Mouse (Mus musculus) yolk sac, embryonic 10.5 days (tissue): ENCODE measurements at regions not wholly inside any gene's neighbourhood (a gene's known extent, or its start where the extent isn't known, plus 50 kb on each side); places are given as distances from the start of the nearest gene placed in this dataset.

Experiments used
- DNase-seq: peaks from one replicate; pipeline ENCODE4 v3.0.0-alpha.2; 2017; ENCODE audit warnings: low spot score

- DNase-seq, result no peak
Observed at GRCm38 (mm10) chr7:118042914-118043313, 73.1 kb downstream of the Rps15a start.

GRCm38 (mm10) chr7:118039862-118040261, 76.1 kb downstream of the Rps15a start:
- DNase-seq, result no peak

GRCm38 (mm10) chr7:118037062-118037461, 78.9 kb downstream of the Rps15a start:
- DNase-seq, result no peak

- peak; percentile 9 for DNase-seq
Observed at GRCm38 (mm10) chr7:118026106-118026526, 89.9 kb downstream of the Rps15a start.

DNA sequence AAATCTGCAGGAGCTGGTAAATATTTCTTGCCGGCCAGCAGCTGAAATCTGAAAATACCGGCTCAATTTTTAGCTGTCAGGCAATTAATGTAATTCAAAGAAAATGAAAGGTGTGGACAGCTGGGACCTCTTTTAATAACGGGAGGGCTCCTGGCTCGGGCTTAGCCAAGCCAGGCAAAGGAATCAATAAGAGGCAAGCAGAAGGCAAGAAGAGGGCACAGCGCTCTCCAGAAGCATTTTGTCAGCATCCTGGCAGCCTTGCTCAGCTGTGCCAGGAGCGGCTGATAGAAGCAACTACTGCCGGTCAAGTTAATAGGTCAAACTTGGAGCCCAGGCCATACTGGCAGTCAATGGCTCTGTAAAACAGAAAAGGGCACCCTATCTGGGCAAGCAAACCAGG, 111.4 kb downstream of the Rps15a start:
- no peak for DNase-seq

- no peak for DNase-seq
Observed at GRCm38 (mm10) chr7:118001881-118002280, 114.1 kb downstream of the Rps15a start.

DNA sequence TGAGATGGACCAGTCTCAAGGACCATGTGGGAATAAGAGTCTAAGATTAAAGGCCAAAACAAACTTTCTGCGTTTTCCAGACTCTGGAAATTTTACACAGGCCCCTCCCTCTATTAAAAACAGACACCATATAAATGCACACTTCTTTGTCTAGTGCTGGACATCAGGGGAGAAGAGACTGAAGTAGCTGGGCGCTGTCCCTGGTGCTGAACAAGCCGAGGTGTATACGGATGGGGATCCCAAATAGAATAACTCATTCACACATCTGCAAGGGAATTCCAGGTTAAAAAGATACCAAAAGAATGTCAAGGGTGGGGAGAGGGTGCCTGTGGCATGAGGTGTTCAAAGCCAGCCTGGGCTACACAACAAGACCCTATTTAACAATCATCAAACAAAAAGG, 114.9 kb downstream of the Rps15a start:
- peak; percentile 30 for DNase-seq

DNA sequence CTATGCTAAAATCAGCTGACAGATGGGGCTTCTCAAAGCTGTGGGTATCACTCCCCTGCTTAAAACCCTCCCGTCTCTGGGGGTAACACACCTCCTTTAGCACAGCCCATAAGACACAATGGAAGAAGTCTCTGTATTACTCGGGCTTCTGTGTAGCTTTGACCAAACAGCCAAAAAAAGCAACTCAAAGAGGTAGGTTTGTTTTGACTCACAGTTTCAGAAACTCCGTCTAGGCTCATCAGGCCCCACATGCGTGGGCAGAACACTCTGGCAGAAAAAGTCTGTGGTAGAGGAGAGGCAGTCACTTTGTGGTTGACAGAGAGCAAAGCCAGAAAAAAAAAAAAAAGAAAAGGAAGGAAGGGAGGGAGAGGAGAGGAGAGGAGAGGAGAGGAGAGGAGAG, 133.8 kb downstream of the Rps15a start:
- DNase-seq, result no peak

DNA sequence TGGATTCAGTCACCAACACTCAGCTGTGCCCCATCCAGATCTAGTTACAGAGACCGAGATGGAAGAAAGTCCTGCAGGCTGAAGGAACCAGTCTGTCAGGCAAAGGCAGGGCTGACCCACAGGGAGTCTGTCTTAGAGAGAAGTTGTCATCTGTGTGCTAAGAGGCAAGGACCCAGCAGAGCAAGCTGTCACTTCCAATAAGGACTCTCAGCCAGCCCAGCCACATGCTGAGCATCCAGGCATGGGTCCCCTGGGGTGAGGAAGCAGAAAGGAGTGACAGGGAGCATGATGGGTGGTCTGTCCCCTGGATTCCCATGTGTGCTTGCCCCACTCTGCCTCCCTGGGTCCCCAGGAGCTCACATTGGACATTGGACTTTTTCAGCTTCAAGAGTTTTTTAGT, 144.8 kb downstream of the Rps15a start:
- no peak for DNase-seq

DNA sequence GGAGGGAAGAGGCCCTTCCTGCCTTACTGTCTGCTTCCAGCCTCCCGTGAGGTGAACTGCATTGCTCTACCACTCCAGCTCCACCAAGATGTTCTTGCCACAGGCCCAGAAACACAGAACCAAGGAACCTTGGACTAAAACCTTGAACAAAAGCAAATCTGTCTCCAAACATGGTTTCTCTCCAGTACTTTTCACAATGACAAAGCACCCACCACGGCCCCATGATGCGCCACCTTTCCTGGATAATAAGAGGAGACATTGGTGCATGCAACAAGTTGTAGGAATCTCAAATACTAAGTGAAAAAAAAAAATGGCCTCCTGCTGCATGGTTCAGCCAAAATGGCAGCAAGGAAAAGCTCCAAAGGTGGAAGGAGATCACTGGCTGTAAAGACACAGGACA, 172.6 kb downstream of the Rps15a start:
- no peak for DNase-seq

GRCm38 (mm10) chr7:117939618-117940017, 176.4 kb downstream of the Rps15a start:
- no peak for DNase-seq

GRCm38 (mm10) chr7:117934908-117935307, 181.1 kb downstream of the Rps15a start:
- no peak for DNase-seq

DNA sequence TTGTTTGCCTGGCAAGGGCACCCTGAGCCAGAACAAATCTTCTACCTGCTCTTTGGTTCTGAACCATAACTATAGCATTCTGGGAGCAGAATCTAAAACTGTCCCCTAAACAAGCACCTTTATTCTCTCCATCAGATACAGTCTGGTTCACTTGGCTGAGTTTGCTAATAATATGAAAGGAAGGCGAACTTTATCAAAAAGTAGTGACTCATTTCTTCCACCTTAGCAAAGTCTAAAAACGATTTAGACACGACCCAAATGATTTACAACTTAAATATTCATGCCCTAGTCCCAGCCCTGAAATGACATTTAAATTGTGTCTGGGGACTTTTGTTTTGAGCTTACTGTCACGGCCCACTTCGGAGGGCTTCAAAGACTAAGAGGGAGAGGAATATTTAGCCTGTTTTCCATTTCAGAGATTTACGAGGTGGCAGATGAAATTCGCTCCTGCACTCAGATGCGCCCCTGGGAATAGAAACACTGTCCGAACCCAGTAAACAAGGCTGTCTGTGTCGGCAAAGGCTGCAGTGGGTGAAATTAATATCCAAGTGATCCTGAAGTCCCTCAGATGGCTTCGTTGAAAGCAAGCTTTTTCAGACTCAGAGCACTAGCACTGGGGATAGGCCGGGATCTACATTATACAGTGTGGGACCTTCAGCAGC, 184.6 kb downstream of the Rps15a start:
- no peak for DNase-seq

GRCm38 (mm10) chr7:117930392-117930791, 185.6 kb downstream of the Rps15a start:
- no peak for DNase-seq

DNA sequence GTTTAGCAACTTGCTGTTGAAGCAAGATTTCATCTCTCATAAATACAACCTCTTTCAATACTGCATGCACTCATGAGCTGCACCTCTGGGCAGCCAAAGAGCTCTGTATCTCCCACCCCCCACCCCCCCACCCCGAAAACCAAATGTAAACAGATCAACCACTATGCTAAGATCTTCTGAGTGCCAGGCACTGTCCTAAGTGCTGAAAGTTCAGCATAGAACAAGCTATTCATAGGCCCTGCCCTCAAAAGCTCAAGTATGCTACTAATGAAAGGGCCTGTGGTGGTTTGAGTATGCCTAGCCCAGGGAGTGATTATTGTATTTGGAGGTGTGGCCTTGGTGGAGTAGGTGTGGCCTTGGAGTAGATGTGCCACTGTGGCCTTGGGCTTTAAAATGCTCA, 189.6 kb downstream of the Rps15a start:
- DNase-seq, result peak; percentile 2

- no peak for DNase-seq
Observed at GRCm38 (mm10) chr7:117922270-117922669, 193.7 kb downstream of the Rps15a start.

- no peak for DNase-seq
Observed at GRCm38 (mm10) chr7:117918206-117918995, 197.6 kb downstream of the Rps15a start.

DNA sequence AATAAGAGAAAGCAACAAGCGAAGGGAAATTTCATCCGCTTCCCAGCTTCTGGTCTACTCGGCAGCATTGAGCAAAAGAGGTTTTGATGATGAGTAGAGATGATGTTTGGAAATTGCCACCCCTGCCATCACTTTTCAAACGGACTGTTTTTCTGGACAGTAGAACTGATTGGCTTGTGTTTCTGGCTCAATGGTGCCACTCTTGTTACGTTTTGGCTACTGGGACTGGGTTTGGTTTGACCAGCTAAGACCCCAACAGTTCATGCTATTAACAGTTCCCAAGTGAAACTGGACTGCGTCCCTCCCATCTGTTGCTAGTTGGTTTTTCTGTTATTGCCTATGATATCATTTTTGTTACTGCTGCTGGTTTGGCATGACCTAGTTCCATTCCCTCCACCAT, 199.1 kb downstream of the Rps15a start:
- DNase-seq, result no peak

DNA sequence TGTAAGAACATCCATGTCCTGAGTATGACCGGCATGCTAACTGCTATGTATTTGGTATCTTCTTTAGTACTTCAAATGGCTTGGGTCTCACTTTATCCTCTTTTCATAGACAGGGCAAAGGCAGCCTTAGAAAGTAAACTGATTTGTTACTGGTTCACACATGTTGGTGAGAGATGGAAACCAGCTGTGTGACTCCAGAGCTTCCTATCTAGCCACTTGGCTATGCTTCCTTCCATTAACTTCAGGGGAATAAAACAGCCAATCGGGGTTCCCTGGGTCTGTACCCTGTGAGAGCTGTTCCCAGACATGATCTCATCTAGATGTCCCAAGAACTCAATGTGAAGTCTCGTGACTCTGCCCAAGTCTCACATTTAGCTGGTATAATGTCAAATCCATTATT, 203.5 kb downstream of the Rps15a start:
- DNase-seq, result no peak

DNA sequence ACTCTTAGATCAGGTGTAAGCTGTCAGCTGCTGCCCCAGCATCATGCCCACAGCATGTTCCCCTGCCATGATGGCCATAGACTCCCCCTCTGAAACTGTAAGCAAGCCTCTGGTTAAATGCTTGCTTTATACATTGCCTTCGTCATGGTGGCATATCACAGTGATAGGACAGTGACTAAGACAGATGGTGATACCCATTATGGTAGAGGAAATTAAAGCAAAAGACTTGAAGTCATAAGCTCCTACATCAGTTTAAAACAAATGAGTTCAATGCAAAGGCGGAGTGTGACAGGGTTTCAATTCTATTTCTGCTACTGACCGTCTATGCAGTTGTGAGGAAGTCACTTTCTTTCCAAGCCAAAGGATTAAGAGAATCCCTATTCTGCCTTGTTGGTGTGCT, 204.9 kb downstream of the Rps15a start:
- no peak for DNase-seq

- no peak for DNase-seq
Observed at GRCm38 (mm10) chr7:117896528-117896927, 219.5 kb downstream of the Rps15a start.

DNA sequence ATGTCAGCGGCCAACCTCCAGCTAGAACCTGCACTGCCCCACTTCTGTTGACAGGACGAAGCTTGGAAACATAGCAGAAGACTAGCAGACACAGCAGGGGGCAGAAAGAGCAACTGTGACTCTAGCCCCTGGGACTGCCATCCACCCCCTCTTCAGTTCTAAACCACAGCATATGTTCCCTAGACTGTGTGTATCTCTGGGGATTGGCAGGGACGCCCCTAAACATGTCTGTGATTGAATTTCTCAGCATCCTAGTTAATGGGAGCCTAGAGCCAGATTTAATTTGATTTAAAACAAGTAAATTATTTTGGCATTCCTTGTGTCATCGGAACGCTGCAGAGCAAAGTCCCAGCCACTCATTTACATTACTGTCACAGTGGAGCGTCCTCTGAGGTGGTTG, 228.7 kb downstream of the Rps15a start:
- no peak for DNase-seq

DNA sequence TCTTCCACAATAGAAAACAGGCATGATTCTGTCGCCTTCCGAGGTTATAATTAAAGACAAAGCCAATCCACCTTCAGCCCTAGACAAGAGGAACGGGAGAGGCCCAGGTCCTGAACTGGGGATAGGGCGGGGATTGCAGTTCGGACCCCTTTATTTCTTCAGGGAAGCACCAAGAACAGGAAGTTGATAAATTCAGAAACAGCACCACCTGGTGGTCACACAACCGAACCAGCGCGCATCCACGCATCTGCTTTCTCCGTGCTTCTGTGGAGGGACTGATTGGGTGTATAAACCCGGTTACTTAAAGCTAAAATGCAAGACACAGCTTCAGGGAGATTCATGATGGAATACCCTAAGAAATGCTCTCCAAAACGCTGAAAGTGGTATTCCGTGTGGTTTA, 233.2 kb downstream of the Rps15a start:
- DNase-seq, result peak; percentile 47

DNA sequence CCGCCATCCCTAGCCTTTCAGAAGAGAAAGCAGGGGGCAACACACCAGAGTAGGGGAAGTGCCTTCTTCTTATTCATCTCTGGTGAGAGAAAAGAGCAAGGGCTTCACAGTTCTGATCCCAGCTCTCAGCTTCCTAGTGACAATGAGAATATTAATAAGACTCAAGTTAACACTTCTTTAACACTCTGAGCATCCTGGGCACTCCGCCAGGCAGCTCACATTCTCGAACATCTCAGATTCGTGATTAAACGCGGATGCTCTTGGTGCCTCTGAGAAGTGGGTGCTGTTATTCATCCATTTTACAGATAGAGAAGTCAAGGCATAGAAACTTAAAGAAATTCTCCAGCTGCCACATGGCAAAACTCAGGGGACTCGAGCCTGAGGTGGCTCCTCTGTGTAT, 237.1 kb downstream of the Rps15a start:
- DNase-seq, result no peak
